Mouse (Mus musculus): ENCODE measurements around the gene Dennd5b.
A peak's percentile ranks its signal among the peaks of the same experiment; 100 is the strongest.
"Not testable (repeated sequence)": the region's sequence is repeated elsewhere in the genome, so short reads cannot be mapped to it uniquely, and the experiment has no call there.

Dennd5b gene

DNA sequence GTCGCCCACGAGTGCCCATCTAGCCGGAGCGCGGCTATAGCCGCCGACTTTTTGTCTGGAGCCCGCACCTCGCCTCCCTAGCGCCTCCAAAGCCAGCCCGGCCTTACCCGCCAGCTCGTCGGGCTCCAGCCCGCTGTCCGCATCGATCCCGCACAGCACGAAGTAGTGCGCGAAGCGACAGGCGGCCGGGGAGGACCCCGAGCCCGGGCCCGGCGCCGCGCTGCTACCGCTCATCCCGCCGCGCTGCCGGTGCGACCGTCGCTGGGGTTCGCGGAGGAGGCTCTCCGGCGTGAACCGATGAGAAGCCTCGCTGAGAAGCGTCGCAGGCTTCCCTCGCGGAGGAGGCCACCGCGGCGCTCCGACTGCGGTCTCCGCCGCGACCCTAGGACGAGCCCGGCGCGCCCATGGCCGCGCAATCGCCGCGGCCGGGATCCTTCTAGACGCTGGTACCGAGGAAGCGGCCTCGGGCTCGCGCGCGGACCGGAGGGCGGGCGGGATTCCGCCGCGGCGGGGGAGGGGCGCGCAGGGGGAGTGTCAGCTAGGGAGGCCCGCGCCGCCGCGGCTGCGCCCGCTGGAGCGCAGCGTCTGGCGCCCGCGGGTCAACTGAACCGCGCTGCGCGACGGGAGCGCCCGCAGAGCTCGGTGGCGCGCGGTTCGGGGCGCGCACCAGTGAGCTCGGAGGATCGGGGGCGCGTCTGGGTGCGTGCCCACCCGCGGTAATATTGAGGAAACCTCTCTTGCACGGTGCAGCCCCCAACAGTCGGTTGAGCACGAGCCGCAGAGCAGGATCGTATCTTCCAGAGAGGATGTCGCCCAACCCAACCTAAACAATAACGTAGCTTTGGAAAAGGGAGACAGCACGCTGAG is at the start of gene Dennd5b:
Dennd5b (minus strand) TSS at position 605 of the 867 bp plus-strand sequence.
- peak; percentile 9 for DNase-seq (ENCODE audit: low read depth, low spot score)

DNA sequence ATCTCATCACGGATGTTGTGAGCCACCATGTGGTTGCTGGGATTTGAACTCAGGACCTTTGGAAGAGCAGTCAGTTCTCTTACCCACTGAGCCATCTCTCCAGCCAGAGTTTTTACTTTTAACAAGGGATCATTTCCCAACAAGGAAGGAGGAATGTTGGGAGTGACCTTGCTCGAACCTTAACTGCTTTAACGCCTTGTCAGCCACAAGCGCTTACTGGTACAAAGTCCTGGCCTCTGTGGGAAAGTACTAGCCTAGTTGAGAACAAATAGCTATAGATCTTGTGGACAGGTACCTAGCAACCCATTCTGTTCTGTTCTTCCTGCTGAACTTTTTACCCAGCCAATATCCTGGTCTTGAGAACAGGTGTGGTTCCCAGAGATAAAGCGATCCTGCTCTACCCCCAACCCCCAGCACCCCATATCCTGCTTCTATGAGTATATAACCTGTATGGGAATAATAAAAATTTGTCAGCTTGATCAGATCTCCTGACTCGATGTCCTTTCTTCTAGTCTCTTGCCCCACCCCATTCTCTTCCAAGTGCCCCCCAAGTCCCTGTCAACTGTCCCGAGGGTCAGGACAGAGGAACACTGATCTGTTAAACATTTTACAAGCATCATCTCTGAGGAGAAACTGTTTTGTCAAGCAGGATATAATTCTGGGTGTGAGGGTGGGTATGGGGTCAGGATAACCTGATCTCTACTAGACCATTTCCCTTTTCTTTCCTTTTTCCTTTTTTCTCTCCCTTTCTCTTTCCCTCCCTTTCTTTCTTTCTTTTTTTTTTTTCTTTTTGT is 47.2 kb upstream of the Dennd5b start:
- no peak for DNase-seq (ENCODE audit: low read depth, low spot score)

DNA sequence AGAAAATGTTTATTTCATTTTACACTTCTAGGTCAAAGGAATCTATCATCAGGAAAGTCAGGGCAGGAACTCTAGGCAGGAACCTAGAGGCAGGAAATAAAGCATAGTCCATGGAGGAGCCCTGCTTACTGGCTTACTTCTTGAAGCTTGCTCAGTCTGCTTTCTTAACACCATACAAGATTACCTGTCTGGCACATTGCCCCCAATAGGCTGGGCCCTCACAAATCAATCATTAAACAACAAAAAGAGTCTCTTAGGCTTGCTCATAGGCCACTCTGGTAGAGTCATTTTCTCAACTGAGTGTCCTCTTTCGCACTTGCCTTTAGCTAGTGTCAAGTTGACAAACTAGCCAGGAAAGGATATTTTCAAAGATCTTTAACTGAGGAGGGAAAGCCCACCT is 43.7 kb upstream of the Dennd5b start:
- no peak for DNase-seq (ENCODE audit: low read depth, low spot score)

GRCm38 (mm10) chr6:149141393-149142173 is 40.1 kb upstream of the Dennd5b start:
- peak; percentile 94 for DNase-seq (ENCODE audit: low read depth, low spot score)

GRCm38 (mm10) chr6:149139471-149139870 is 38.0 kb upstream of the Dennd5b start, which contains the start of gene Etfbkmt:
Etfbkmt (plus strand) TSS chr6:149139849.
- no peak for DNase-seq (ENCODE audit: low read depth, low spot score)

GRCm38 (mm10) chr6:149139011-149139410 is 37.5 kb upstream of the Dennd5b start:
- DNase-seq (ENCODE audit: low read depth, low spot score), result no peak

GRCm38 (mm10) chr6:149137936-149138335 is 36.5 kb upstream of the Dennd5b start:
- DNase-seq (ENCODE audit: low read depth, low spot score), result peak; percentile 50

DNA sequence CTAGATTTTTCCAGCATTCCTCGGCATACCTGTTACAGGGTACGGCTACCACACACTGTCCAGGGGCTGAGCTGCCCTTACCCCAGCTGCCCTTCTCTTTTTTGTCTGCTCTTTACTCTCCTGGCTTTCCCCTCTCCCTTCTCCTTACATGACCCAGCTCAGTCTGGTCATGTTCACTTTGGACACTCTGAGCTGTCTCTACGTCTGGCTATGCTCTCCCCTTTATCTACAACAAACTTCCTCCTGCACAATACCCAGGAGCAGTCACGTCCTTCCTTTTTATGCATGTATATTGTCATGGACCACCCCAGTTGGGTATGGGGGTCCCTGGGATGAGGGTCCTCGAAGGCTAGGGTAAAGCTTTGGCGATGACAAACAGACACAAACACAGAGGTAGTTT is 34.2 kb upstream of the Dennd5b start:
- no peak for DNase-seq (ENCODE audit: low read depth, low spot score)

- DNase-seq (ENCODE audit: low read depth, low spot score), result no peak
Measured at GRCm38 (mm10) chr6:149134391-149135150, 33.1 kb upstream of the Dennd5b start.

GRCm38 (mm10) chr6:149132311-149133077 is 31.0 kb upstream of the Dennd5b start:
- peak; percentile 91 for DNase-seq (ENCODE audit: low read depth, low spot score)

DNA sequence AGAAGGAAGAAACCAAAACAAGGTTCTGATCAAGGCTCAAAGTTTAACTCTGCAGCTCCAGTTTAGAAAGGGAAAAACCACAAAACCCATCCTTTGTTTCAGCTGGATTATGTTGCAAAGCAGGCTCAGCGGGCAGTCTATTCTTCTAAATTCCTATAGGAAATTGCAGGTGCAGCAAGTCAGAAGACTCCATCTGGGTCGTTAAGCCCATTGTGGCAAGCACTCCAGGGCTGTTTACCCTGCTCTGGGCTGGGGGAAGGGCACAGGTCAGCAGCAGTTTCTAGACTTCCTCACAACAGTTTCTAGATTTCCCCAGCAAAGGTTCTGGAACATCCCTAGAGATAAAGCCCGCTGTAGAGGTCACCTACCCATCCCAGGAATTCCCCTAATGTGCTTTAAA is 29.6 kb upstream of the Dennd5b start:
- no peak for DNase-seq (ENCODE audit: low read depth, low spot score)

DNA sequence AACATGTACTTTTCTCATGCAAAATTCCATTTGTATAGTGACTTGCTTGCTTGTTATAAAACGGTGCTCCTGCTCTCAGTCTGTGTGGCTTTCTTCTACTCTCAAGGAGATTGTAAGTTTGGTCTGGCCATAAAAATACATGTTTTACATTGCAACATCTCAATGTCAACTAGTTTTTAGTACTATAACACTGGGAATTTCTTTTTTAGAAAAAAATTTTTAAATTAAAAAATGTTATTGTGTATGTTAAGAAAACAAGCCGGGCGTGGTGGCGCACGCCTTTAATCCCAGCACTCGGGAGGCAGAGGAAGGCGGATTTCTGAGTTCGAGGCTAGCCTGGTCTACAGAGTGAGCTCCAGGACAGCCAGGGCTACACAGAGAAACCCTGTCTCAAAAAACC is 28.4 kb upstream of the Dennd5b start, which contains the start of gene Gm10203:
Gm10203 (plus strand) TSS at position 301 of the 400 bp plus-strand sequence.
- DNase-seq (ENCODE audit: low read depth, low spot score), result not testable (repeated sequence)

DNA sequence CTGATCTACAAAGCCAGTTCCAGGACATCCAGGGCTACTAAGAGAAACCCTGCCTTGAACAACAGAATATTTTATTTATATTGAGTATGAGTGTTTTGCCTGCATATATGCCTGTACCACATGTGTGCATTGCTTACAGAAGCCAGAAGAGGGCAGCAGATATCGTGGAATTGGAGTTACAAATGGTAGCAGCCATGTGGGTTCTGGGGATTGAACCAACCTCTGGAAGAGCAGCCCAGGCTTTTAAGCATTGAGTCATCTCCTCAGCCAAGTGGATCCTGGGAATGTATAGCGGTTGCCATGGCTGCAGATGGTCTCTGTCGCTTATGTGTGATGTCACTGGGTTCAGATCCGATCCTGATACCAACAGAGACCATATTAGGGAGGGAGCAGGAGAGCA is 25.2 kb upstream of the Dennd5b start:
- DNase-seq (ENCODE audit: low read depth, low spot score), result peak; percentile 77

GRCm38 (mm10) chr6:149123042-149123441 is 21.6 kb upstream of the Dennd5b start:
- no peak for DNase-seq (ENCODE audit: low read depth, low spot score)

DNA sequence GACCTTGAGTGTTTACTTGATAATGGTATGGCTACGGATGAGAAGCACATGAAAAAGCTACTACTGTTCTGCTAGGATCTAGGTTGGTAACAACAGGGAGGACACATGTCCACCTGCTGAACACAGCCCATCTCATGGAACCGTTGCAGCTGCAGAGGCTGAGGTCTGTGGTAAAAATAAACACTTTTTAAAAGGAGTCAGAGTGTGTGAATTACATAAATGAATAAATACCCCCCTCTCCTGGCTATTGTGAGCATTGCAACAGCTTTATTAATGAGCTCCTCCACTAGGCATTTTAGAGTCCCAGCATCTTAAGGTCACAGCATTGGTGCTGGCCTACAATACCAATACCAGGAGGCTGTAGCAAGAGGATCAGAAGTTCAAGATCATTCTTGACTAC is 18.4 kb upstream of the Dennd5b start:
- DNase-seq (ENCODE audit: low read depth, low spot score), result peak; percentile 91

DNA sequence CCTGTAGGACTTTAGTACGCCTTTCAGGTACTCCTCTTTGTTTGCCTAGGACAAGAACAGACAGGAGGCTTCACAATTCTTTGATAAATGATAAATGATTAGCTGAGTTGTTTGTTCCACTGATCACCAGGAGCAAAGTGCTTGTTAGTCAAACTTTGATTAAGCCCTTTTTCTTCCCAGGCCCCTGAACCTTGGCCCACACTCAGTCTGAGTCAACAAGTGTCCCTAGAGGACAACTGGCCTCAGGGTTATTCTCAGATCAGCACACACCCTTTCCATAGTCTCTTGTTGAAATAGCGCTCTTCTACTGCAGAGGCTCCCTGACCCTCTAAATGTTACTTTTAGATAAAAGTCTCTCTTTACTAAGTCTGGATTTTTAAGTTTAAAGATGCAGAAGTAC is 17.5 kb upstream of the Dennd5b start:
- DNase-seq (ENCODE audit: low read depth, low spot score), result peak; percentile 74

DNA sequence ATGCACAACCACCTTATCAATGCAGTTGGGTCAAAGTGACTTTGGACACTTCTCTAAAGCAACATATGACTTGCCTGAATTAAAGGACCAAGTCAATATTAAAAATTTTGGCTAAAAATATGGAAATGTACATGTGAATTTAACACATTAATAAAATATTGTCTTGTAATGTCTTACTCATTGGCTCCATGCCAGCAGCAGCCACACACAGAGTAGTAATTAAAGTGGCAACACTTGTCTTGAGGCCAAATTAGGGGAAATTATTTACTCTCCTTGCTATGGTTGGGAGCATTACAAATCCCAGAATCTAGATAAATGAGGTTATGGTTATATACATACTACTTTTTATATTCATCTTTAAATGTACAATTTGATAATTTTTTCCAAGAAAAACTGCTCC is 15.5 kb upstream of the Dennd5b start:
- no peak for DNase-seq (ENCODE audit: low read depth, low spot score)

DNA sequence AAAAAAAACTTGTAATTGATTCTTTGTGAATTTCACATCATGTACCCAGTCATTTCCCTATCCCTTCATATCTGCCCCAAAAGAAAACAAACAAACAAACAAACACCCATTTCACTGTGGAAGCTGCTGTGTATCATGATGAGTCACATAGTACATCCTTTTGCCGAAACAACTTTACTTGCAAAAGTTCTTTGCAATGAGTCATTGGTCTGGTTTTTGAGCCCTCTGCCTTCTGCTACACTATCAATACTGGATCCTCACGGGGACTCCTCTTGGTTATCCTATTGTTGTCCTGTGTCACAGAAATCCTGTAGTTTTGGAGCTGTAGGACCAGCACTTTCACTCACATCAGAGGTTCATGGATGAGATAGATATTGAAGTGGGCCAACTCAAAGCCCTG is 7.4 kb upstream of the Dennd5b start:
- peak; percentile 66 for DNase-seq (ENCODE audit: low read depth, low spot score)

- no peak for DNase-seq (ENCODE audit: low read depth, low spot score)
Measured at GRCm38 (mm10) chr6:149107615-149108014, 6.1 kb upstream of the Dennd5b start.

DNA sequence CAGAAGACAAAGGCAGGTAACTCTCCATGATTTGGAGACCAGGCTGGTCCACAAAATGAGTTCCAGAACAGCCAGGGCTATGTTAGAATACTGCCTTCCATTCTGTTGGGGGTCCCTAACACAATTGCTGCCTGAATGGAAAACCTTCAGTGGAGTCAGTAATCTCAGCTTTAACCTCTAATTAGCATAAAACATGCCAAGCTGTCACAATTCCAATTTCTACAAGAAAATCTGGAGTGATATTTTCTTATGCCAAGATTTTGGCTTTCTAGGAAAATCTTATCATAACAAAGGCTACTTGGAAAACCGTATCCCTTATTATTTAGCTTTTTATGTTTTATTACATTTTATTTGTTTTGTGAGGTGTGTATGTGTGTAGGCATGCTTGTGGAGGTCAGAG is 2.0 kb upstream of the Dennd5b start:
- no peak for DNase-seq (ENCODE audit: low read depth, low spot score)

All from 3T3-L1 (cell line).